18 mouse cellular contexts compared by ENCODE assay signal in the genomic region with DNA sequence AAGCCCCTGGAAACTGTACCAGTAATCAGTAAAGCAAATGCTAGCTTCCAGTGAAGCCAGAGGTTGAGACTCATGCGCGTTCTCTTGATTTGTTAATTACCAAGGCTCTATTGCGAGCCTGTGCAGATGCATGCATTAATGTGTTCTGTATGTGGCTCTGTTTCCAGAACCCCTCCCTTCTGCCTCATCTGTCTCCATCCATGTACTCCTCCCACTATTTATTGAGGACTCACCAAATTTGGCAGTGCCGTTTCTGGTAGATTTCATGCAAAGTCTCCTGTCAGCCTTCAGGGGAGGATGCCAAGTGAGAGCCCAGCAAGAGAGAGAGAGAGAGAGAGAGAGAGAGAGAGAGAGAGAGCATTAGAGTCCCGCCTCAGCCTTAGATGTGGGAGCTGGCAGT.
"Had no signal": no experiment of that assay in that cellular context is flagged by ENCODE, and none has a peak within 500 bp of the region (broad histone marks: within the 10 kb centered on the region; RNA-seq: fewer than 3 reads in every experiment).

No protein-coding gene starts in this region.

- H3K4me2 ChIP-seq: limb, embryonic 12.5 days; limb, embryonic 15.5 days; liver, embryonic 11.5 days; lung, embryonic 15.5 days; midbrain, embryonic 11.5 days; neural tube, embryonic 12.5 days; neural tube, embryonic 15.5 days had no signal

- ATAC-seq: intestine, postnatal 0 days; liver, postnatal 0 days had no signal

- DNase-seq: kidney, adult 2 months; kidney, postnatal 25 days; layer of hippocampus, adult 9-11 months; liver, postnatal 0 days; lung, postnatal 10 days; lung, postnatal 4 days; thymus, postnatal 25 days had no signal

- H3K36me3 ChIP-seq: limb, embryonic 12.5 days; limb, embryonic 15.5 days; lung, embryonic 15.5 days; neural tube, embryonic 12.5 days; neural tube, embryonic 15.5 days had no signal

- H3K27me3 ChIP-seq: limb, embryonic 15.5 days; neural tube, embryonic 12.5 days; neural tube, embryonic 15.5 days had no signal

- H3K9me3 ChIP-seq: limb, embryonic 12.5 days; limb, embryonic 15.5 days; lung, embryonic 15.5 days; neural tube, embryonic 12.5 days; neural tube, embryonic 15.5 days had no signal

- H3K4me3 ChIP-seq: layer of hippocampus, adult 2 months; limb, embryonic 12.5 days; limb, embryonic 15.5 days; lung, embryonic 15.5 days; neural tube, embryonic 12.5 days; neural tube, embryonic 15.5 days had no signal

- H3K9ac ChIP-seq: limb, embryonic 12.5 days; limb, embryonic 15.5 days; liver, embryonic 14.5 days; liver, postnatal 0 days; lung, embryonic 15.5 days; neural tube, embryonic 12.5 days; neural tube, embryonic 15.5 days had no signal

- H3K27ac ChIP-seq: kidney, postnatal 0 days; layer of hippocampus, adult 2 months; limb, embryonic 12.5 days; limb, embryonic 15.5 days; liver, embryonic 14.5 days; lung, embryonic 15.5 days; neural tube, embryonic 12.5 days; neural tube, embryonic 15.5 days had no signal
